Mouse (Mus musculus) frontal cortex, postnatal 10 days (tissue): ENCODE results near the gene Lefty1.
"Not testable (repeated sequence)": the region's sequence is repeated elsewhere in the genome, so short reads cannot be mapped to it uniquely, and the experiment has no call there.

ENCODE experiments used
- DNase-seq, 2 experiments: peaks; one replicate each; pipeline ENCODE4 v3.0.0; 2022; ENCODE audit warnings: low spot score in 2 of 2, mixed read lengths in 1 of 2

Lefty1 gene

DNA sequence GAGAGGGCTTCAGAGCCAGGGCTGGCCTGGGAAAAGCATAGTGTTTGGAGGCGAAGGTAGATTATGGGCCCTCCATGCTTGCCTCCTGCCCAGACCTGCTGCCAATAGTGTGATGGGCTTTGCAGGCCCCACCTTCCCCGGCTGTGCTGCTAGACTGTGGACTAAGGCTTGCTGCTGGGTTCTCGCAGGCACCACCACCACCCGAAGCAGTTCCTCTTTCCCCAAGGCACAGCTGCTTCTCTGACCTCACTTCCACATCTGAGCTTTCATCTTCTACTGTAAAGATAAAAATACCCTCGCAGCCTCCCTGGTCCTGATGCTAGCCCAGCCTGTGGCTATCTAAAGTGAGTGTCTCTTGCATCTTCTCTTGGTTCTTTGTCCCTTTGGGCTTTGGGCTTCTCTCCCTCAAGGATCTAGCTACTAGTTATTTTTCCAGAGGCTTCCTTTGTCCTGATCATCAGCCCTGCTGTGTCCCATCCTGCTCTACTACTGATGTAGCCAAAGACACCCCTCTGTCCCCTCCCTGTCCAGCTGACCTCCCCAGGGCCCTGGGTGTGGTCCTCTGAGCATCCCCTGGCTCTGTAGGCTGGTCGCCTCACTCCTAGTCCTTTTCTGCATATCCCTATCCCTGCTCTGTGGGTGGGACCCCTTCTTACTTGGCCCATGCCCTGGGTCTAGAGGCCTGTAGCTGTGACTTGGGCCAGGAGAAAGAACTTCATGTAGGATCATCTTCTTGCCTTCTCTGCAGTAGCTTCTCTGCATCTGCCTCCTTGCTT lies 12.4 kb upstream of the Lefty1 start:
- DNase-seq: no peak

DNA sequence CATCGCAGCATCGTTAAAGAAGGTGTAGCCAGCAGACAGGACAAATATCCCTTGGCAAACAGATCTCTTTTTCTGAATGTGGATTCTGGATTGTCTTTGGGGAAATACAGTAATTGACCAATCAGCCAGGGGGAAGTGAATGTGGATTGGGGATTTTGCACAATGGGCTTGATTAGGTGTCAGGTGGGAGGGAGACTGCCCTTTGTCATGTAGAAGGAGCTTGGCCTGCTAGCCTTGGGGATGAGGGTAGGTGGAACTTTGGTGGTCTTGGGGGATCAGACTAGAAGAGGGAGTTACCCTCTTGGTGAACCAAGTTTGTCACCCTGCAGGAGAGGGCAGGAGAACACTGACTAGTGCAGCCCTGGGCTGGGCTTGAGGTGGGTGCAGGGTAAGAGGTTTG lies 10.1 kb upstream of the Lefty1 start:
- no peak for DNase-seq

DNA sequence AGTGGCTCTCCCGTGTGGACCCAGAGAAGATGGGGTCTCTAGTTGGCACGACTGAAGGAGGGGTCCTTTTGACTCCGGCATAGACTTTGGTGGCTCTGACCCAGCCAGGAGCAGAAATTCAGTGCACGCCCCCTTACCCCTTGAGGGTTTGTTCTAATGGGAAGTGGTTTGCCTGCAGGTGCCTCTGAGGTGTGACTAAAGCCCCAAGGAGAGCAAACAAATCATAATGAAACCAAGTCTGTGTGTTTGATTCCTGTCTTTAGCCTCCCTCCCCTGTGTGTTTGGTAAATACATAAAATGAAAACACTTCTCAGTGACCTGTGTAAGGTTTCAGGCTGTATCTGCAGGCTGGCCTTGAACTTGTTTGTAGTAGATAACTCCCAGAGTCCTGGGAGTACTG lies 8.5 kb upstream of the Lefty1 start:
- no peak for DNase-seq

DNA sequence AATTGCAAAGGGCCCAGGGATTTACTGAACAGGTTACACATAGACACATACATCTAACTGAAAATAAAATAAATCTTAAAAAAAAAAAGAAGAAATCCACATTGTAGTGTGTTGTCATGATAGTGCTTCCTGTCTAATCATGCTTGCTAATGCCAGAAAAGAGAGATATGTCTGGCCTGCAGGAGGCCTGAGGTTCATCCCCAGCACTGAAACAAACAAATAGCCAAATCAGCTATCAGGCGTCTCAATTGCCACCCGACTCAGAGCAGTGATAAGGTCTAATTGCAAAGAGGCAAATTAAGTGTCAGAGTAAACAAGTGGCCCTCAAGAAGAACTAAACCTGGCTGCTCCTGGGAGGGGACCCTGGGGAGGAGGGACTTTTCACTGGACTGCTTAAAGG lies 5.2 kb upstream of the Lefty1 start:
- no peak for DNase-seq

DNA sequence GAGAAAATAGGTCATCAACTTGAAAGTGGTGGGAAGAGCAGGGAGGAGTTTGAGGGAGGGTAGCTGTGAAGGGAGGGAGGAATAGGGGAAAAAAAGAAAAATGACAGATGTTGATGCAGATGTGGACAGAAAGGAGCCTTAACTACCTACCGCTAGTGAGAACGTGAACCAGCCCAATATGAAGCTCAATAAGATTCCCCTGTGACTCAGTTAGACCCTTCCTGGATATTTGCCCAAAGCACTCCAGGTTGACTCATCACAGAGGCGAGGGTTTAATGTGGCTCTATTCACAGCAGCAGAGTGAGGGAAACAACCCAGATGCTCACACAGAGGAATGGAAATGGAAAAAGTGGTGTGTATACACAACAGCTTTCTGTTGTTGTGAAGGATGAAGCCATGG lies 3.7 kb upstream of the Lefty1 start:
- no peak for DNase-seq

DNA sequence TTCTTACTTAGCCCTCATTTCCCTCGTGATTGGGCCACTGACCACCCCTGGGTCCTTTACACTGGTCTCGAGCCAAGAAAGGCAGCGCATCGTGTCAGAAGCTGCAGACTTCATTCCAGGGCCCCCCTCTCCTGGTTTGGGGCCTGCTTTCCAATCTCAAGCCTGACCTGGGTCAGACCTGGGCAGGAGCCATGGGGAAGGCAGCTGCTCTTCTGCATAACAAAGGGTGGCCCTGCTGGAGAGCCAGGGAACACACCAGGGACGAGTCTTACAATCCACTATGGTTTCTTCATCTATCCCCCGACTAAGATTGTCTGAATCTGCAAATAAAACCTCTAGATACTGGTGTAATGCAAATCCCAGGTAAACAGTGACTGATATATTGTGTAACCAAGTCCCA lies 1.2 kb upstream of the Lefty1 start:
- no peak for DNase-seq

DNA sequence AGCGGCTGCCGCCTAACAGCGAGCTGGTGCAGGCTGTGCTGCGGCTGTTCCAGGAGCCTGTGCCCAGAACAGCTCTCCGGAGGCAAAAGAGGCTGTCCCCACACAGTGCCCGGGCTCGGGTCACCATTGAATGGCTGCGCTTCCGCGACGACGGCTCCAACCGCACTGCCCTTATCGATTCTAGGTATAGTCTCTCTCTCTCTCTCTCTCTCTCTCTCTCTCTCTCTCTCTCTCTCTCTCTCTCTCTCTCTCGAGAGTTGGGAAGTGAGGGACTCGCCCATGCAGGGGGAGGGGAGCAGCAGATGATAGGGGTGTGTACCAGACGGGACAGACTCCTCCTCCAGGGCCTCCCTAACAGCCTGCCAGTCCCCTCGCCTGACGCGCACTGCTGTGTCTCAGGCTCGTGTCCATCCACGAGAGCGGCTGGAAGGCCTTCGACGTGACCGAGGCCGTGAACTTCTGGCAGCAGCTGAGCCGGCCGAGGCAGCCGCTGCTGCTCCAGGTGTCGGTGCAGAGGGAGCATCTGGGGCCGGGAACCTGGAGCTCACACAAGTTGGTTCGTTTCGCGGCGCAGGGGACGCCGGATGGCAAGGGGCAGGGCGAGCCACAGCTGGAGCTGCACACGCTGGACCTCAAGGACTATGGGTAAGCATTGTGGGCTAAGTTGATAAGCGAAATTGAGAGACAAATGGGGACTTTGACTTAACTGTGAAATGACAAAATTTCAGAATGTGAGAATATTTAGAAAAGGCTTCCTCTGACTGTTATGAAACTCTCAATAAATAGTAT lies 2.0 kb downstream of the Lefty1 start:
- not testable (repeated sequence) for DNase-seq

DNA sequence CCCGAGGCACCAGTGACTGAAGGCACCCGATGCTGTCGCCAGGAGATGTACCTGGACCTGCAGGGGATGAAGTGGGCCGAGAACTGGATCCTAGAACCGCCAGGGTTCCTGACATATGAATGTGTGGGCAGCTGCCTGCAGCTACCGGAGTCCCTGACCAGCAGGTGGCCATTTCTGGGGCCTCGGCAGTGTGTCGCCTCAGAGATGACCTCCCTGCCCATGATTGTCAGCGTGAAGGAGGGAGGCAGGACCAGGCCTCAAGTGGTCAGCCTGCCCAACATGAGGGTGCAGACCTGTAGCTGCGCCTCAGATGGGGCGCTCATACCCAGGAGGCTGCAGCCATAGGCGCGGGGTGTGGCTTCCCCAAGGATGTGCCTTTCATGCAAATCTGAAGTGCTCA lies 2.8 kb downstream of the Lefty1 start:
- DNase-seq: not testable (repeated sequence)

DNA sequence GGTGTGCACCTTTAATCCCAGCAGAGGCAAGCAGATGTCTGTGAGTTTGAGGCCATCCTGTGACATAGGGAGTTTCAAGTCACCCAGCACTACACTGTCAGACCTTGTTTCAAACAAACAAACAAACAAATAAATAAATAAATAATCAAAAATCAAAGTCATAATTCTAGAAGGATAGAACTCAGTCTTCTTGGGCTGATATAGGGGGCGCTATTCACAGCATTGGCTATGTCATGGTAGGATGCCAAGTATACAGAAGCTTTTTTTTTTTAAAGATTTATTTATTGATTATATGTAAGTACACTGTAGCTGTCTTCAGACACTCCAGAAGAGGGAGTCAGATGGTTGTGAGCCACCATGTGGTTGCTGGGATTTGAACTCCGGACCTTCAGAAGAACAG lies 4.0 kb downstream of the Lefty1 start:
- not testable (repeated sequence) for DNase-seq

DNA sequence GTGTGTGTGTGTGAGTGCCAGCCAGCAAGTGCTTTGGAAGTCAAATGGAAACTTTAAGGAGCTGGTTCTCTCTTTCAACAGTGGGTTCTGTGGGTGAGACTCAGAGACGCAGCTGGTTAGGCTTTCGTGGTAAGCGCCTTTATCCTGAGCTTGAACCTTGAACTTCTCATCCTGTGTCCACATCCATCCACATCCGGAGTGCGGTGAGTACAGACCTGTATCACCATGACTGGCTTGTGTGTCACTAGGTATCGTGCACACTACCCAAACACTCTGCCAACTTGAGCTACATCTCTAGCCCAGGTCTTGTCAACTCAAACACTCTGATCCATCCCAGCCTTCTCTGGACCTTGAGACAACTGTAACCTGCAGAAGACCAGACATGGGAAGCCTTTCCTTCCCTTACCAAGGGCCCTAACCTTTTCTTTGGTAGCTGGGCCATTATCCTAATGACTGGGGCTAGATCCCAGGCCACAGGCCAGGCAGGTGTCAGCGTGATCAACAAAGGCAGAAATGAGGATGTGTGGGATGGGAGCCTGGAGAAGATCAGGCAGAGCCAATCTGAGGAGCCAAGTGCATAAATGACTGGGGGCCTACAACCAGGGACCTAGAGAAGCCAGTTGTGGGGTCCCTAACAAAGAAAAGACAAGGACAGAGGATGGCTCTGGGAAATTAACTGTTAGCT lies 6.1 kb downstream of the Lefty1 start:
- no peak for DNase-seq

DNA sequence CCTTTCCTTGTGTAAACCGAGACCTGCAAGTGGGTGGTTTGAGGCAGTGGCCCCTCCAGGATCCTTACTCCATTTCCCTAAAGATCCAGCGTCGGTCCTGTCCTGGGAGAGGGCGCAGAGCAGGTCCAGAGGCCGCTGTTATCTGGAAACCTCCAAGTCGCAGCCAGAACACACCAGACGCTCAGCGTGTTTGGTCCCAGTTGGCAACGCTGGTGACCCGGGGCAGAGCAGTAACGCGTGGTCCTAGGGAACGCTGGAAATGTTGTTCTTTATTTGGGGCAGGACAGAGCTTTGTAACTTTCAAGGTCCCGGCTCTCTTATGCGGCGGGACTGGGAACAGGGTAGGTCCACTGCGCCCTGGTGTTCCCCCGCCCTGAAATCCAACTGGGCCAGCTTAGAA lies 6.9 kb downstream of the Lefty1 start:
- DNase-seq: no peak

DNA sequence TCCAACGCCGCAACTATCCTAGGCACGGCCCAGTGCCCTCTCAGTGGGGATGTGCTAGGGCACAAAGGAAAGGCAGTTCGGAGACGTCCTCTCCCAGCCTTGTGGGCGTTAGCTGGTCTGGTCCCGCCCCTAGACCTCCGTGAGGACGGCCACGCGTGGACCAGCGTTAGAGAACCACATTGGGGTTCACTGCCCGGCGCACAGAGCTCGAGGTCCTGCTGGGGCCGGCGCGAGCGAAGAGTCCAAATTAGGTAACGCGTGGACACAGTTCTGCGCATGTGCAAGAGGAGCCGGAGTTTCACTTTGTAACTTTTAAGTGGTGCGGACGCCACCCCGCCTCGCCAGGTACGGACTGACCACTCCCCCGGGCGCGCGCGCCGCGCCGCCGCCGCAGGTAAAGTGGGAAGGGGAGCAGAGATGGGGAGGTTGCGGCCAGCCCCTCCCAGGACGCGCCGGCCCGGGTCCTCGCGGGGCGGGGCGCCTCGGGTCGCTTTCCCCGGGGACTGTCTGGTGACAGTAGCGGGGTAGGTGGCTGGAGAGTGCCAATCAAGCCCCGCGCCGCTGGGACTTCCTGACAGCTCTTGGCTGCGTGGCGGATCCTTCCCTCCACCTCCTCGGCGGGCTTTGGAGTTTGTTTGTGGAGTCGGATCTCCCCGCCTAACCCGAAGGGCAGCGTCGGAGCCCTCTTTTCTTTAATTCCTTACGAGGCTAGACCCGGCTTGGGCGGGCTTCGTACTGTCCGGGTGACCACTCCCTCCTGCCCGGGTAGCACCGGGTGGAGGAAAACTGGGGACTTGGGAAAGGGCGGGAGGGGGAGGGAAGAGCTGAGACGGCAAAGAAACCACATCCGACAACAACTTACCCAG lies 7.6 kb downstream of the Lefty1 start, which contains the start of gene Tmem63a:
Gene Tmem63a, plus strand, starts transcription at position 179 of the 866 bp plus-strand sequence.
- peak in 1 of 2 experiments; percentile 32 for DNase-seq

DNA sequence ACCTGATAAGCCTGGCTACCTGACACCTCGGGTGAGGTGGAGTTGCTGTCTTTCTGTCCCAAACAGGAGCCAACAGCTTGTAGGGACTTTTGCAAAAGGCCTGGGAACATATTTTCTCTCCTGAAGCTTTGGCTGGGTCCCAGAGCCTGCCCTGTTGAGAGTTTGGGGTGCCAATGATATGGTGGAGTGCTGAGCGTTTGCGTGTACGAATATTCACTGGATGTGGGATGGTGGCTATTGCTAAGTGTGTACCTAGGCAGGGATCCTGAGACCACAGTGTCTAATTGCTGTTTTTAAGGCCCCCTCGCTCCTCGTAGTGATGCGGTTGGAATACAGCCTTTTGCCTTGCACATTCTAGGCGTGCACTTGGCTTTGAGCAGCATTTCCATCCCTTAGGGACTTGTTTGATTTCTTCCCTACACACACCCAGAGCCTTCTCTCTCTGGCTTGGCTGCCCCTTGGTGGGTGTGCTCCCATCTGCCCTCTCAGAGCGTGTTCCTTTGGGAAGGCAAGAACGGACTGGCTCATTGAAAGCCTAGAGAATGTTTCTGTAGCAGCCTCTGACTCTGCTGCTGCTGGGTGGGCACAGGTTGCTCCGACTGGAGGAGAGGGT lies 8.3 kb downstream of the Lefty1 start:
- DNase-seq: no peak

DNA sequence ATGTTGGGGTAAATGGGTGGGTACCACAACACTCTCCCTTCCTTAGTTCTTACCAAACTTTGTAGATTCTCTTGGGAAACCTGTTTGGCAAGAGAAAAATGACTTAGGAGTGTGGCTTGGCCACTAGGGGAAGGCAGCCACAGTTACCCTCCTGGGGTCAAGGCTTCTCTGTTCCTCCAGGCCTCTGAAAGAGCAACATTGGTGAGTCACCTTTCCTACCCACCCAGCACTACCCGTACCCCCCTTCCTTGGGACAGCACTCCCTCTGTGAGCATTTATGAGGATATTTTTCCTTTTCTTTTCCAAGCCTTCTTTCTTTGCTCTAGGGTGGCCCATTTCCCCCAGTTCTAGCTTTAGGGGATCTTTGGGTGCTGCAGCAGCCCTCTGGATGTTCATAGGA lies 9.1 kb downstream of the Lefty1 start:
- no peak for DNase-seq

DNA sequence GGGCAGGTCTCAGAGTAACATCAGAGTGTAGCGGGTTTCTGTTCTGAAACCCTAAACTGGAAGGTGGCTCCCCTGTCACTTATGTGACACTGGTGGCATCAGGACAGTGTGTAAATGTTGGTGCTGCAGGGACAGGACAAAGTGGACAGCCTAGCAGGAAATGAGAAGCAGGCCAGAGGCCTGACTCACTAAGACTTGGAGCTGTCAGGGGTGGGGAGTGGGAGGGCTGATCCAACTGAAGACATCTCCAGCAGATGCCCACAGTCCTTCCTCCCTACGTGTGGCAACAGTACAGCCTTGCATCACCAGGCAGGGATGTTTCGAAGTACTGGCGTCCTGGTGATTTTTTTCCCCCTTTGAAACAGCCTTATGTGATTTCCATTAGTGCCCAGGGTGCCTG lies 9.7 kb downstream of the Lefty1 start:
- no peak for DNase-seq

DNA sequence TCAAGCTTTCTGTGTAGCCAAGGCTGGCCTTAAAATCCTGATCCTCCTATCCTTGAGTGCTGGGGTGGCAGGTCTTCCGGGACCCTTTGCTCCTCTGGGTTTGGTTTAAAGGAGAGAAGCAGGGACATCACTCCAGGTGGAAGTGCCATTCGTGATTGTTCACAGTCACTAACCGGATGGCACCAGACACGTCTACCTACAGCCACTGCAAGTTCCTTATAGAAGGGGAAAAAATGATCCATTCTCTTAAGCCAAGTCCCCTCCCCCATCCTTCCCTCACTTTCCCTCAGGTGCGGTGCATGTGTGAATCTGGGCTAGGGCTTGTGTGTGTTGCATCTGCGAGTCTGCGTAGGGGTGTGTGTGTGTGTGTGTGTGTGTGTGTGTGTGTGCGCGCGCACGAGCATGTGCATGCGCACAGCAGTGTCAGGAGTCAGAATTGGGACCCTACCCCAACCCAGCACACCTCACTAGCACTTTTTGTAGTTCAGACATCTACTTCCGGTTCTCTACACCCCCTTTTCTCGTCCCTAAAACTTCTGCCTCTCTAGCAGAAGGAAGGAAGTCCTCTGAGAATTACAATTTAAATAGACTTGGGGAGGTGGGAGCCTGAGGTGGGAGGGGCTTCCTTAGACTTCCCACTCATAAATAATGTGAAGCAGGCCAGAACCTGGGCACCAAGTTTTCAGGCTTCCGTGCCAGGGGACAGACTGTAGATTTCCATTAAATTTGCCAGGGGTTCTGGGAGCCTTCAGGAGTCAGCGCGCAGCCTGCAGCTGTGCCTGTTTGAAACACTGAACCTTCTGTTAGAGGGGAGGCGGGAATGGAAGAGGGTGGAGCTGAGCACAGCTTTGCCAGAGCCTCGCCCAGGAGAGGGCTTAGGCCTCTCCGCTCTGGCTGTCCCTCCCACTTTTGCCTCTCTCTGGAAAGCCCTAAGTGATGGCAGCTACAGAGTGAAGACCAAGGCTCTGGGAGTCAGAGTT lies 10.5 kb downstream of the Lefty1 start:
- peak in 1 of 2 experiments; percentile 24 for DNase-seq

DNA sequence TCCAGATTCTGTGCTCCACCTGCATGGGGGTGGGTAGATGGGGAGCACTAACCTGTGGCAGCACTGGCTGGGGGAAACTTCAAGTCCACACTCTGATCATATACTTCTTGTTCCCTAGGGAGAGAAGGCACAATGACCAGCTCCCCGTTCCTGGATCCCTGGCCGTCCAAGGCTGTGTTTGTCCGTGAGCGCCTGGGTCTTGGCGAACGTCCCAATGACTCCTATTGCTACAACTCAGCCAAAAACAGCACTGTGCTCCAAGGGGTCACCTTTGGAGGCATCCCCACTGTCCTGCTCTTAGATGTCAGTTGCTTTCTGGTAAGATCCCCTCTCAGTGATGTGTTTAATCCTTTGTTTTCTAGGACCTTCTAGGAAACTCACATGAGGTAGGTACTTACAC lies 11.6 kb downstream of the Lefty1 start:
- DNase-seq: no peak

DNA sequence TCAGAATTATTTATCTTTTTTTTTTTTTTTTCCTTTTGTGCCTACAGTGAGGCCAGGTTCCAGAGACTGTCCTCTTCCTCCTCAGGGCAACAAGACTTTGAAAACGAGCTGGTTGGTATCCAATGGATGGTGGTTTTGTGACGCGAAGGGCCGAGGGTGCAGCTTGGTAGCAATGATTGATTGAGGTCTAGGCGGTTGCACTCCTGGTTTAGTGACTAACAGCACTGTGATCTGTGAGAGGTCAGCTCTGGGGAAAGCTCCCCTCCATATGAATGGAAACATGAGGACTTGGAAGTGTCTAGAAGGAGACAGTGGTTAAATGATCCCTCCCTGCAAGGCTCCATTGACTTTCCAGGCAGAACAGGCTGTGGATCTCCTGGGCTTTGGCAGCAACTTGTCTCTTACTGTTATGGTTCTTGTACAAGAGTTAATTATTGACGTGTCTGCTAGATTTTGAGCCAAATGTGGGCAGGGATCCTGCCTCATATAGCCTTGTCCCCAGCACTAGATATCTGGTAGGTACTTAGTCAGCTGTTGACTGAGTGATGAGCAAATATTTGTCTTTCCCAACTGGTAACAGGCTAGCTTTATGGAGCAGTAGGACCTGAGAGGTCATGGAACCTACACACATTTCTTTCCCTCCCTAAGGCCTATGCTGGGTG lies 17.4 kb downstream of the Lefty1 start:
- no peak for DNase-seq

DNA sequence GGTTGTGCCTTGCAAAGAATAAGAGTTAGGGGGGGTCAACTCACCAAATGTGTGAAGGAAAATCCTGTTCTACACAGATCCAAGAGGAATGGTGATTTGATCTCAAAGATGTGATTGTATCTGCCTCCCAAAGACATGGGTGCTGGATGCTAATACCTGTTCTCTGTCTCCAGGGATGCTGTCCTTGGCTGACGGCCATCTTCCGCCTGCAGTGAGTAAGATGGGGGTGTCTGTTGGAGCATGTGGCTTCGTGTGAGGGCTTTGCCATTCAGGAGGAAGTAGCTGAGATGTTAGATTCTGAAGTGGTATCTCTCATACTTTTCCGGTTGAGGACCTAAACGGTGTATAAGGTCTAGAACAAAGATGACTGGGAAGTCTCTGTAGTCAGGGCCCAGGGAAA lies 18.0 kb downstream of the Lefty1 start:
- no peak for DNase-seq
